Mouse (Mus musculus) yolk sac, embryonic 10.5 days (tissue): ENCODE measurements around the gene Tln2.

ENCODE experiments used
- DNase-seq: peaks from one replicate; pipeline ENCODE4 v3.0.0-alpha.2; 2017; ENCODE audit warnings: low spot score

Tln2 gene

GRCm38 (mm10) chr9:67274296-67274695 lies 285.2 kb downstream of the Tln2 start:
- DNase-seq = no peak

GRCm38 (mm10) chr9:67273362-67273761 lies 286.1 kb downstream of the Tln2 start:
- DNase-seq = no peak

GRCm38 (mm10) chr9:67270734-67271133 lies 288.8 kb downstream of the Tln2 start:
- no peak for DNase-seq

- no peak for DNase-seq
These were observed 289.4 kb downstream of the Tln2 start for GRCm38 (mm10) chr9:67270061-67270595.

- no peak for DNase-seq
These were observed 292.1 kb downstream of the Tln2 start for GRCm38 (mm10) chr9:67267276-67267990.

- no peak for DNase-seq
These were observed 294.0 kb downstream of the Tln2 start for GRCm38 (mm10) chr9:67265513-67265912.

- no peak for DNase-seq
These were observed 294.6 kb downstream of the Tln2 start for GRCm38 (mm10) chr9:67264896-67265295.

GRCm38 (mm10) chr9:67260835-67261599 lies 298.5 kb downstream of the Tln2 start:
- peak; percentile 29 for DNase-seq

- no peak for DNase-seq
These were observed 309.4 kb downstream of the Tln2 start for GRCm38 (mm10) chr9:67250141-67250540.

- no peak for DNase-seq
These were observed 312.0 kb downstream of the Tln2 start for GRCm38 (mm10) chr9:67247365-67247950.

- DNase-seq = no peak
These were observed 314.2 kb downstream of the Tln2 start for GRCm38 (mm10) chr9:67245265-67245664.

- no peak for DNase-seq
These were observed 317.8 kb downstream of the Tln2 start for GRCm38 (mm10) chr9:67241683-67242082.

GRCm38 (mm10) chr9:67240456-67240855 lies 319.0 kb downstream of the Tln2 start:
- no peak for DNase-seq

- DNase-seq = no peak
These were observed 322.5 kb downstream of the Tln2 start for GRCm38 (mm10) chr9:67236987-67237386.

GRCm38 (mm10) chr9:67235441-67236217 lies 323.9 kb downstream of the Tln2 start:
- DNase-seq = peak; percentile 61

GRCm38 (mm10) chr9:67229033-67229432 lies 330.5 kb downstream of the Tln2 start:
- no peak for DNase-seq

GRCm38 (mm10) chr9:67220388-67220787 lies 339.1 kb downstream of the Tln2 start:
- DNase-seq = no peak

- no peak for DNase-seq
These were observed 341.5 kb downstream of the Tln2 start for GRCm38 (mm10) chr9:67218001-67218400.

- no peak for DNase-seq
These were observed 345.1 kb downstream of the Tln2 start for GRCm38 (mm10) chr9:67214191-67214985.

GRCm38 (mm10) chr9:67213275-67213674 lies 346.2 kb downstream of the Tln2 start:
- peak; percentile 74 for DNase-seq

GRCm38 (mm10) chr9:67211220-67211619 lies 348.3 kb downstream of the Tln2 start:
- DNase-seq = no peak
